ENCODE assay signal across 8 mouse cellular contexts in the genomic region with DNA sequence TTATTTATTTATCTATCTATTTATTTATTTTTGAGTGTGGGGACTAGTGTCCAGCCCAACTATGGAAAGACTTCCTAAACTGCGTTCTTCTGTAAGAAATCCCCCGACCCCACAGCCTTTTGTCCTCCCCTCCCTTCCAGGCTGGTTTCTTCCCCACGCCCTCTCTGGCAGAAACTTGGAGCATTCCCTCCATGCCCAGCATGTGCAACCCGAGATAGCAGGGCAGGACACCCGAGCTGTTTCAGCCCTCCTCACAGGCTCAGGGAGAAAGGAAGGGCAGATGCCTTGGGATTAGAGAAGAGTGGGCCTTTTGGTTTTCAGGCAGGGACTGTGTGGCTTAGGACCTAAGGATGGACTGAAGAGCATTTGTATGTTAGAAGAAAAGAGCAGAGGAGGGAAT. TPM values are rescaled to one million over a fixed set of nuclear protein-coding genes. Genes with fewer than 3 reads are reported as not detected.
DNase-seq lines count a peak whose midpoint lies in the region; ATAC-seq and TF ChIP-seq lines count a peak whose summit lies in the region.

No protein-coding gene starts in this region.

- H3K36me3 ChIP-seq in forebrain, embryonic 11.5 days (ENCODE audit: control insufficient read depth, insufficient read depth, low read length) = peaks cover 3% of the 10 kb centered on the region; the same call in 1 of the 2 replicates
- peaks cover 43% of the 10 kb centered on the region for H3K36me3 ChIP-seq in hindbrain, embryonic 14.5 days (replicated peaks; ENCODE audit: control insufficient read depth, insufficient read depth)
- H3K36me3 ChIP-seq in midbrain, embryonic 15.5 days (replicated peaks) = peaks cover 30% of the 10 kb centered on the region; the same call in 1 of the 2 replicates

- peak overlapping the region; percentile 99 for H3K27ac ChIP-seq in gastrocnemius, adult 2 months
- H3K27ac ChIP-seq in forebrain, embryonic 11.5 days (ENCODE audit: low read depth, low read length) = no peak overlapping the region
- no peak overlapping the region for H3K27ac ChIP-seq in hindbrain, embryonic 14.5 days
- H3K27ac ChIP-seq in midbrain, embryonic 15.5 days = no peak overlapping the region

- H3K27me3 ChIP-seq in forebrain, embryonic 11.5 days (ENCODE audit: control insufficient read depth, insufficient read depth, low read length) = no peaks in the 10 kb centered on the region
- no peaks in the 10 kb centered on the region for H3K27me3 ChIP-seq in hindbrain, embryonic 14.5 days (ENCODE audit: control insufficient read depth, insufficient read depth, low read length)
- H3K27me3 ChIP-seq in midbrain, embryonic 15.5 days (replicated peaks) = no peaks in the 10 kb centered on the region

- TF ChIP-seq CTCF in gastrocnemius, adult 2 months (IDR thresholded peaks at IDR 0.05) = no peak

- H3K9ac ChIP-seq in forebrain, embryonic 11.5 days (ENCODE audit: low read length) = peak overlapping the region; percentile 91
- peak overlapping the region; percentile 100 for H3K9ac ChIP-seq in hindbrain, embryonic 14.5 days
- H3K9ac ChIP-seq in midbrain, embryonic 15.5 days = peak overlapping the region; percentile 12; the same call in 1 of the 2 replicates

- intact Hi-C loops in gastrocnemius, adult 2 months (cut with DNase I) = no loop called here
- intact Hi-C loops in gastrocnemius, postnatal 36 days (cut with DNase I) = loop anchor here (10.0 kb wide), 1 partner anchor 888 kb away; a partner anchor contains a TSS

- peak overlapping the region; percentile 92 for H3K4me3 ChIP-seq in gastrocnemius, adult 2 months
- H3K4me3 ChIP-seq in forebrain, embryonic 11.5 days (ENCODE audit: low read depth, low read length) = peak overlapping the region; percentile 89; the same call in 1 of the 2 replicates
- peak overlapping the region; percentile 100; the same call in 1 of the 2 replicates for H3K4me3 ChIP-seq in hindbrain, embryonic 14.5 days (replicated peaks; ENCODE audit: low read length)
- H3K4me3 ChIP-seq in midbrain, embryonic 15.5 days = peak overlapping the region; percentile 96; the same call in 1 of the 2 replicates

- no peaks in the 10 kb centered on the region for H3K9me3 ChIP-seq in forebrain, embryonic 11.5 days (ENCODE audit: control insufficient read depth, low read length)
- H3K9me3 ChIP-seq in hindbrain, embryonic 14.5 days (ENCODE audit: control insufficient read depth, low read length) = no peaks in the 10 kb centered on the region
- H3K9me3 ChIP-seq in midbrain, embryonic 15.5 days = no peaks in the 10 kb centered on the region

- no peak for ATAC-seq in forebrain, embryonic 11.5 days (replicated peaks; ENCODE audit: low FRiP score)
- no peak for ATAC-seq in hindbrain, embryonic 14.5 days (ENCODE audit: low FRiP score)
- no peak for ATAC-seq in midbrain, embryonic 15.5 days (replicated peaks)
- no peak for ATAC-seq in granulocyte monocyte progenitor cell, adult 5-6 weeks (replicated peaks; ENCODE audit: poor library complexity, severe bottlenecking)

- 38% methylated on average over 5 of the region's 5 CpGs for WGBS in forebrain, embryonic 11.5 days
- 50% methylated on average over 5 of the region's 5 CpGs for WGBS in hindbrain, embryonic 14.5 days
- 19% methylated on average over 5 of the region's 5 CpGs for WGBS in midbrain, embryonic 15.5 days

- peak; percentile 84 for DNase-seq in gastrocnemius, adult 2 months
- DNase-seq in gastrocnemius, postnatal 36 days = no peak
- no peak for DNase-seq in forebrain, embryonic 11.5 days (ENCODE audit: low spot score)
- no peak for DNase-seq in hindbrain, embryonic 14.5 days (ENCODE audit: low spot score)
- DNase-seq in urinary bladder, postnatal 4 days (ENCODE audit: low spot score in 2 of 2) = no peak
- DNase-seq in frontal cortex, postnatal 14 days (ENCODE audit: low spot score in 2 of 2) = no peak

- H3K4me2 ChIP-seq in forebrain, embryonic 11.5 days (ENCODE audit: low read depth, low read length, severe bottlenecking) = peak overlapping the region; percentile 93; the same call in 1 of the 2 replicates
- H3K4me2 ChIP-seq in hindbrain, embryonic 14.5 days (replicated peaks) = peak overlapping the region; percentile 72
- peak overlapping the region; percentile 86 for H3K4me2 ChIP-seq in midbrain, embryonic 15.5 days

- H3K4me1 ChIP-seq in forebrain, embryonic 11.5 days (replicated peaks; ENCODE audit: control insufficient read depth, insufficient read depth, low read length) = peaks cover 16% of the 10 kb centered on the region
- H3K4me1 ChIP-seq in hindbrain, embryonic 14.5 days (replicated peaks; ENCODE audit: control insufficient read depth, insufficient read depth, low read length) = peaks cover 27% of the 10 kb centered on the region
- peaks cover 33% of the 10 kb centered on the region for H3K4me1 ChIP-seq in midbrain, embryonic 15.5 days

RNA-seq across cellular contexts. Expression of a gene that starts 0.6 kb away (rescaled TPM):
- total RNA-seq in gastrocnemius, adult 2 months (2021) = 10 to 100 TPM; 33.0 to 45.2 TPM
- 10 to 100 TPM; 29.0 to 34.6 TPM for total RNA-seq in gastrocnemius, postnatal 36 days (2021)
- 144 and 156 TPM in 2 replicates for polyA plus RNA-seq in forebrain, embryonic 11.5 days (2014; fragmentation: Nextera tagmentation; extraction: Ambion mirVana)
- polyA plus RNA-seq in hindbrain, embryonic 14.5 days (2014; fragmentation: Nextera tagmentation; extraction: Ambion mirVana) = 168 and 169 TPM in 2 replicates
- polyA plus RNA-seq in midbrain, embryonic 15.5 days (2015; fragmentation: Nextera tagmentation; extraction: Ambion mirVana) = 162 and 177 TPM in 2 replicates
- total RNA-seq in granulocyte monocyte progenitor cell, adult 5-6 weeks (2014; fragmentation: Nextera tagmentation) = 59.4 and 70.0 TPM in 2 replicates
- 58.2 and 77.5 TPM in 2 replicates for total RNA-seq in granulocyte monocyte progenitor cell, adult 5-6 weeks (2017)

RNA-seq across cellular contexts. Expression of a gene that starts 1.9 kb away (rescaled TPM):
- total RNA-seq in gastrocnemius, adult 2 months (2021) = 100 to 1,000 TPM; 217 to 261 TPM
- total RNA-seq in gastrocnemius, postnatal 36 days (2021) = 100 to 1,000 TPM; 171 to 246 TPM
- polyA plus RNA-seq in forebrain, embryonic 11.5 days (2014; fragmentation: Nextera tagmentation; extraction: Ambion mirVana) = 20.4 and 28.0 TPM in 2 replicates
- polyA plus RNA-seq in hindbrain, embryonic 14.5 days (2014; fragmentation: Nextera tagmentation; extraction: Ambion mirVana) = 25.5 and 29.4 TPM in 2 replicates
- 22.5 and 25.4 TPM in 2 replicates for polyA plus RNA-seq in midbrain, embryonic 15.5 days (2015; fragmentation: Nextera tagmentation; extraction: Ambion mirVana)
- 191 and 254 TPM in 2 replicates for total RNA-seq in granulocyte monocyte progenitor cell, adult 5-6 weeks (2014; fragmentation: Nextera tagmentation)
- 19.3 and 23.8 TPM in 2 replicates for total RNA-seq in granulocyte monocyte progenitor cell, adult 5-6 weeks (2017)

RNA-seq across cellular contexts. Expression of a gene that starts 8.1 kb away (rescaled TPM):
- 100 to 1,000 TPM; 194 to 232 TPM for total RNA-seq in gastrocnemius, adult 2 months (2021)
- 100 to 1,000 TPM; 142 to 178 TPM for total RNA-seq in gastrocnemius, postnatal 36 days (2021)
- 472 and 477 TPM in 2 replicates for polyA plus RNA-seq in forebrain, embryonic 11.5 days (2014; fragmentation: Nextera tagmentation; extraction: Ambion mirVana)
- 624 and 628 TPM in 2 replicates for polyA plus RNA-seq in hindbrain, embryonic 14.5 days (2014; fragmentation: Nextera tagmentation; extraction: Ambion mirVana)
- 495 and 507 TPM in 2 replicates for polyA plus RNA-seq in midbrain, embryonic 15.5 days (2015; fragmentation: Nextera tagmentation; extraction: Ambion mirVana)
- 288 and 367 TPM in 2 replicates for total RNA-seq in granulocyte monocyte progenitor cell, adult 5-6 weeks (2014; fragmentation: Nextera tagmentation)
- 239 and 250 TPM in 2 replicates for total RNA-seq in granulocyte monocyte progenitor cell, adult 5-6 weeks (2017)

RNA-seq across cellular contexts. Expression of a gene that starts 12.7 kb away (rescaled TPM):
- 10 to 100 TPM; 19.2 to 21.8 TPM for total RNA-seq in gastrocnemius, adult 2 months (2021)
- 10 to 100 TPM; 12.6 to 16.5 TPM for total RNA-seq in gastrocnemius, postnatal 36 days (2021)
- polyA plus RNA-seq in forebrain, embryonic 11.5 days (2014; fragmentation: Nextera tagmentation; extraction: Ambion mirVana) = 61.4 and 63.0 TPM in 2 replicates
- polyA plus RNA-seq in hindbrain, embryonic 14.5 days (2014; fragmentation: Nextera tagmentation; extraction: Ambion mirVana) = 38.0 and 38.4 TPM in 2 replicates
- 57.1 and 58.8 TPM in 2 replicates for polyA plus RNA-seq in midbrain, embryonic 15.5 days (2015; fragmentation: Nextera tagmentation; extraction: Ambion mirVana)
- 41.7 and 45.8 TPM in 2 replicates for total RNA-seq in granulocyte monocyte progenitor cell, adult 5-6 weeks (2014; fragmentation: Nextera tagmentation)
- total RNA-seq in granulocyte monocyte progenitor cell, adult 5-6 weeks (2017) = 30.2 and 32.3 TPM in 2 replicates

RNA-seq across cellular contexts. Expression of a gene that starts 17.5 kb away (rescaled TPM):
- total RNA-seq in gastrocnemius, adult 2 months (2021) = 1 to 10 TPM; 3.6 to 5.0 TPM
- 1 to 10 TPM; 3.3 to 4.6 TPM for total RNA-seq in gastrocnemius, postnatal 36 days (2021)
- polyA plus RNA-seq in forebrain, embryonic 11.5 days (2014; fragmentation: Nextera tagmentation; extraction: Ambion mirVana) = 43.9 and 47.6 TPM in 2 replicates
- polyA plus RNA-seq in hindbrain, embryonic 14.5 days (2014; fragmentation: Nextera tagmentation; extraction: Ambion mirVana) = 17.9 and 20.9 TPM in 2 replicates
- polyA plus RNA-seq in midbrain, embryonic 15.5 days (2015; fragmentation: Nextera tagmentation; extraction: Ambion mirVana) = 30.4 and 31.0 TPM in 2 replicates
- total RNA-seq in granulocyte monocyte progenitor cell, adult 5-6 weeks (2014; fragmentation: Nextera tagmentation) = 4.6 and 24.5 TPM in 2 replicates
- 16.1 and 18.0 TPM in 2 replicates for total RNA-seq in granulocyte monocyte progenitor cell, adult 5-6 weeks (2017)

Comparison
In these comparisons a context has a peak if more than half of its experiments do, and no peak if none do; other contexts are left out.
1. H3K9ac ChIP-seq: peak in every context shown above with its lines; median percentile 100 in hindbrain, embryonic 14.5 days; 91 in forebrain, embryonic 11.5 days; 12 in midbrain, embryonic 15.5 days.